Mouse (Mus musculus): ENCODE measurements around the gene Hoxd11.

Gene Hoxd11

DNA sequence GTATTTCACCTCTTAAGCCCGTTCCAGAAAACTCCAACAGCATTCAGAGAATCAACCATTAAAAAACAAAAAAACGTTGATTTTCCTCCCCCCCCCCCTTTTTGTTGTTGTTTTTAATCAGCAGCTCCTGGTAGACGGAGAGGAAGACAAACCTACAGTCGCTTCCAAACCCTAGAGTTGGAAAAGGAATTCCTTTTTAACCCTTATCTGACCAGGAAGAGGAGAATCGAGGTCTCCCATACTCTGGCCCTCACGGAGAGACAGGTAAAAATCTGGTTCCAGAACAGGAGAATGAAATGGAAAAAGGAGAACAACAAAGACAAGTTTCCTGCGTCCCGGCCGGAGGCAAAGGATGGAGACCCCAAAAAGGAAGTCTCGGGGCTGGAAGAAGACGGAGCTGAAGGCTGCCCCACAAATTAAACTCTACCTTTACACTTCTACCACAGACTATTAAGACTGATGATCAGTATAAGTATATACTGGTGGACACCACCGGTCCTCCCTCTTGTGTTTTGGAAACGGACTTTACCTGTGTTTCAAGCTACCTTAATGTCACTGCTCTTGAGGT lies 27.1 kb downstream of the Hoxd11 start:
- ChIA-PET CTCF (interaction anchor here (0.5 to 1.5 kb wide), 11 partner anchors 15 to 1281 kb away, joined by 3 to 19 read pairs (median 5); no protein-coding TSS in a partner anchor), POLR2A (interaction anchor here in 3 of 4 experiments (0.6 to 1.9 kb wide), 13 partner anchors 9 to 1094 kb away, joined by 3 to 8 read pairs (median 4); partner anchors contain the start of gene Hoxd9 (in 1 of the 3))

DNA sequence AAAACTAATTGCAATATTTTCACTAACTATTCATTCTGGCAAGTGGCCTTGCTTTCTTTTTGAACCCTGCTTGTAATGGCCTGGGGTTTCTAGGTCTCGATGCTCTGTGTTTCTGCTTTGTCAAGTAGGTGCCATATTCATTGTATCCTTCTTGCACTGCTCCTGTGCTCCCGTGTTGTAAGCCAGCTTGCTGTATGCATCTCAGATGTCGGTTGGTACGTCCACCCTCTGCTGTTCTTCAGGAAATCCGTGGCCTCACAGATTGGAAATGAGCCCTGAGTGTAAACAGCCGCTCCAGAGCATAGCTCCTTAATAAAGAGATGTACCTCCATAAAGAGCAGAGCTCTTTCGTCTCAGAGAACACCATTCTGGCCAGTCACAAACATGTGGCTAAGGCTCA lies 28.2 kb downstream of the Hoxd11 start:
- CTCF ChIA-PET = interaction anchor here in 1 of 4 experiments (0.6 kb wide), 1 partner anchor 46 kb away, joined by 8 read pairs; no protein-coding TSS in a partner anchor
- POLR2A ChIA-PET = no interaction called here

DNA sequence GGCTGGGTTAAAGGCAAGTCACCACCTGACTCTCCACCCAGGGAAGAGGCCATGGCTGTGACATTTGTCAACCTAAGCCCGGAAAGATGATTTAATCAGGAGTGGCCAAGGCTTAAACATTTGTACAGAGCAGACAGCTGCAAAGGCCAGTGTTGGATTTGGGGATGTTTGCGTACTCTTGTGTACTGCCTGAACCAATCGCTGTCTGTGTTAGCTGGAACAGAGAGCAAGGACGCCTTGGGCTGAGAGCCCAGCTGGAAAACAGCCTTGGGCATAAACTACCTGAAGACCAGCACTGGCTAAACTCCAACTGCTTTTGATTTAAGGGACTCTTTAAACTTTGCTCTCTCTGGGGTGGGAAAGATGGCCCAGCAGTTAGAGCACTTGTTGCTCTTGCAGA lies 29.3 kb downstream of the Hoxd11 start:
- ChIA-PET CTCF (no interaction called here), POLR2A (no interaction called here)

- POLR2A ChIA-PET = interaction anchor here in 3 of 4 experiments (0.6 to 0.7 kb wide), 6 partner anchors 8 to 1050 kb away, joined by 3 to 10 read pairs (median 4); no protein-coding TSS in a partner anchor
- CTCF ChIA-PET = interaction anchor here in 1 of 4 experiments (0.6 kb wide), 1 partner anchor 66 kb away, joined by 5 read pairs; no protein-coding TSS in a partner anchor
These were observed 30.4 kb downstream of the Hoxd11 start for GRCm38 (mm10) chr2:74709465-74710419.

- POLR2A ChIA-PET = no interaction called here
- CTCF ChIA-PET = interaction anchor here in 2 of 4 experiments (0.6 to 2.5 kb wide), 2 partner anchors 9 to 878 kb away, joined by 3 to 8 read pairs; no protein-coding TSS in a partner anchor
These were observed 31.7 kb downstream of the Hoxd11 start for GRCm38 (mm10) chr2:74710929-74711543.

DNA sequence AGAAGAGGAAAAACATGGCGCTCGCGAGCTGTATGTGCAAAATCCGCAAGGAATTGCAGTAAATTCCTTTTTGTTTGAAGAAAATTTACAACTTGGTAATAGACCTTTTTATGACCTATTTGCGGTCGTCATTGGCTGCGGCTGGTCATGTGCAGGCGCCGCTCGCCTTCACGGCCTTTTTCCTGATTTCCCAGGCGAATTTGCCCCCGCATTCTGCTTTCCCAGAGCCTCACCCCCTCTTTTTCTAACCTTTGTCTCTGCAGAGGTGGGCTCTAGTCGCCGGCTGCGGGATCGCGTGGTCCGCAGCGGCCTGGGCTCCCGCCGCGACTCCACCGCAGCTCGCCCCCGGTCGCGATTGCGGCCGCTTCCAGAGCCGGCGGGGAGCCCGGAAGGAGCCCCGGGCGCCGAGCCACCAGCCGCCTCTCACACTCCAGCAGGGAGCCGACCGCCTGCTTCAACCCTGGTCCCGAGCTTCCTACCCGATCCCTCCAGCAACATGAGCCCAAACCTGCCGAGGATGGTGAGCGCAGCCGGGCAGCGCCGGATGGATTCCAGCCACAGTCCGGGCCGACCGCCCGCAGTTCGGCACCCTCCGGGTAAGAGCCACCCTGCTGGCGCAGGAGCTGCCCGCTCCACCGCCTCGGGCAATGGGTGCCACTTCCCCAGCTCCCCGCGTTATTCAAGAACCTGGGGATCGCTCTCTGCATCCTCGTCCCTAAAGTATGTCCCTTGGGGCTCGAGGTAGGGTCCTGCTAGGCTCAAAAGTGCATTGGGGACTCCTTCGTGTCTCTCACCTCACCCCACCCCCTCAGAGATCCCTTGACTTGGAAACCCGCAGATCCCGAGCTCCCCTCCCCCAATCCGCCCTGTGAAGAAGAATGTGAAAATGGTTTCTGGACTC lies 32.6 kb downstream of the Hoxd11 start, which contains the start of the genes Hoxd3 and Hoxd4:
TSS of gene Hoxd3 (plus strand) at position 207 of the 901 bp plus-strand sequence.
TSS of gene Hoxd4 (plus strand) at position 209 of the 901 bp plus-strand sequence.
- CTCF ChIA-PET = interaction anchor here (0.7 to 2.5 kb wide), 8 partner anchors 10 to 440 kb away, joined by 3 to 9 read pairs (median 6); no protein-coding TSS in a partner anchor
- POLR2A ChIA-PET = interaction anchor here in 2 of 4 experiments (0.6 to 1.4 kb wide), 4 partner anchors 12 to 949 kb away, joined by 3 to 5 read pairs (median 4); no protein-coding TSS in a partner anchor

DNA sequence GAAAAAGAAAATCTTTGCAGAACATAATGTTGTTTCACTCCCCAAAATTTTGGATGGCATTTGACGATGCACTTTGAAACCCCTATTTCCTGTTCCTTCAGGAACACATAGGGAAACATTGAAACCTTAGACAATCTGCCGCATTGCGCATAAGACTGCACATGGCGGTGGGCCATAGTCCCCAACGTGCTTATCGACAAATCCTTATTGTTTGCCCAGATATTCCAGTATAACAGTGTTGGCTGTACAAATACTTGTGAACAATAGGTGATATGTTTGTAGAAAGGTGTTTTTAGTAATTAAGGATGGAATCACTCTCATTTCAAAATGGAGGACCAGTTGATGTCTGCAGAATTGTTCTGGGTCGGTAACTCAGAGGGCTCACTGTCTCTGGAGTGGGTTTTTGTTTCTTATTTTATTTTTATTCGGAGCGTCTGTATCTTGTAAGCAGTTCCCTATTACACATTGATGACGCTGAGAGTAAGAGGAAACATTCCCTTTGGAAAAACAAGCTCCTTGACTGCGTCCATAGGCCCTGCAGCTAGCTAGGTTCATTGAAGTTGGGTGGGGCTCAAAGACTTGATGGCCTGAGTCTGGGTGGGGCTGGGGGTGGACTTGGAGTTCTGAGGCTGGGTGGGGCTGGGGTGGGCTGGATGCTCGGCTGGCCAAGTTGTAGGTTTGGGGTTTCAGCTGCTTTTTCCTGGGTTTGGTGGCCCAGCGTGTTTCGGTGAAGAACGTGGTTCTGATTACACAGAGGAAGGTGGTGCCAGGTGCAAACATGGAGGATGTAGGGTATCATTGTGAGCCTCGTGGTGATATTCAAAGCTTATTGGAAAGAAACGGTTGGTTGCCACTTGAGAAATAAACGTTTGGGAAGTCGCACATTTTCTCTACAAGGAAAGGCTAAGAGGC lies 34.1 kb downstream of the Hoxd11 start:
- CTCF ChIA-PET = interaction anchor here in 3 of 4 experiments (0.6 to 1.1 kb wide), 6 partner anchors 11 to 1484 kb away, joined by 3 to 8 read pairs (median 3); no protein-coding TSS in a partner anchor
- POLR2A ChIA-PET = interaction anchor here in 1 of 4 experiments (0.6 kb wide), 1 partner anchor 744 kb away, joined by 4 read pairs; no protein-coding TSS in a partner anchor

- CTCF ChIA-PET = interaction anchor here in 1 of 4 experiments (0.8 to 1.1 kb wide), 3 partner anchors 12 to 436 kb away, joined by 3 read pairs; no protein-coding TSS in a partner anchor
- POLR2A ChIA-PET = no interaction called here
These were observed 34.9 kb downstream of the Hoxd11 start for GRCm38 (mm10) chr2:74714156-74714789.

DNA sequence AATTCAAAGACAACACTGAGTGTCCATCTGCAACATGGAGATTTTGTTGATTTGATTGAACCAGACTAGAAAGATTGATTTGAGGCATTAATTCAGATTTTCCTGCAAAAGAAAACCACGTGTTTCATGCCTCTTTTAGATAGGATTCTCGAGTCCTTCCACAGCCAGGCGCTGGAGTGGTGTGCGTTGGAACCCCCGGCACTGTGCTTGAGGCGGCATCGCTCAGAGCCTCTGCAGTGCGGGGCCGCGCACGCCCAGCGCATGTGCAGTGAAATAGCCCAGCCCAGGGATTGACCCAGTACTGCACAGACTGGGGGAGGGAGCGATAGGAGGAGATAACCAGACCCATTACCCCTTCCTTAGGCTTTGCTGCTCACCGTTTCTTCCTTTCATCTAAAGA lies 35.5 kb downstream of the Hoxd11 start:
- CTCF ChIA-PET = interaction anchor here in 3 of 4 experiments (1.2 to 2.9 kb wide), 6 partner anchors 249 to 436 kb away, joined by 8 to 33 read pairs (median 16); no protein-coding TSS in a partner anchor
- POLR2A ChIA-PET = no interaction called here

- ChIA-PET POLR2A (interaction anchor here in 3 of 4 experiments (0.7 to 1.5 kb wide), 5 partner anchors 10 to 1009 kb away, joined by 3 to 5 read pairs (median 4); partner anchors contain the start of gene Hoxd10 (in 1 of the 3)), CTCF (interaction anchor here (0.5 to 2.9 kb wide), 48 partner anchors 8 to 1073 kb away, joined by 3 to 33 read pairs (median 4); partner anchors contain the start of genes Hoxd10 (in 1 of the 4) and Mtx2 (in 1 of the 4))
These were observed 36.3 kb downstream of the Hoxd11 start for GRCm38 (mm10) chr2:74715504-74716241.

- ChIA-PET CTCF (no interaction called here), POLR2A (no interaction called here)
These were observed 41.0 kb downstream of the Hoxd11 start for GRCm38 (mm10) chr2:74720384-74720783.

DNA sequence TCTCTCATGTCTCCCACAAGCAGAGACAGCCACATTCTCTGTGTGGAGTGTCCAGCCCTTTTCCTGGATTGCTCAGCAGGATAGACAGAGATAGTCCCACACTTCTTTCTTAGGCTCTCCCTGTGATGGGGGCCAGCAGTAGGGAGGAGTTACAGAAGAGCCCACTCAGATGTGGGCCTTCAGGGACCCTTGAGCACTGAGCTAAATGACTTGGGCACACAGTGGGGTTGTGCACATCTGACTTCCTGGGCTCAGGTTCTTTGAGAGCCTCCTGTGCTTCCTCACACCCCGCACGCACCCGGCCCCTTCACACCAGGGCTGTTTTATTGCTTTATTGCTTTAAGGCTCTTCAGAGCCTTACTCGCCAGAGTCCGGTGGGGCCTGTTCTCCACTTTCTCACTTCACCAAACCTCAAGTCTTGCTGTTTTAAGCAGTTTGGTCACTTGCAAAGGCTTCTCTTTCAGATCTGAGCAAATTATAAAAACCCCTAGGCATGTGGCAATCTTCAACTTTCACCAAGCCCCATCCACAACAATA lies 41.7 kb downstream of the Hoxd11 start:
- ChIA-PET POLR2A (no interaction called here), CTCF (no interaction called here)

GRCm38 (mm10) chr2:74721882-74722281 lies 42.5 kb downstream of the Hoxd11 start:
- ChIA-PET POLR2A (no interaction called here), CTCF (no interaction called here)

GRCm38 (mm10) chr2:74722949-74723348 lies 43.6 kb downstream of the Hoxd11 start:
- POLR2A ChIA-PET = interaction anchor here in 1 of 4 experiments (1.4 kb wide), 1 partner anchor 11 kb away, joined by 4 read pairs; the partner anchor contains the start of genes Hoxd3 and Hoxd4
- CTCF ChIA-PET = interaction anchor here in 1 of 4 experiments (1.1 kb wide), 1 partner anchor 15 kb away, joined by 3 read pairs; no protein-coding TSS in a partner anchor

Data from embryonic stem cell, embryonic (primary cell).